Mouse (Mus musculus) forebrain, embryonic 15.5 days (tissue): ENCODE measurements around the gene Kif17. TPM values are rescaled to one million over a fixed set of nuclear protein-coding genes. Genes with fewer than 3 reads are reported as not detected.

Source experiments
- ATAC-seq: fragments of 200-750 bp; cut with Nextera tagmentation; replicated peaks from 2 replicates; pipeline ENCODE4 v1.8.0; 2017; ENCODE audit warnings: mild to moderate bottlenecking, moderate TSS enrichment, moderate library complexity
- H3K27ac ChIP-seq: fragments of 300-500 bp; sonication (generic); replicated peaks from 2 replicates; pipeline ENCODE4 v1.5.1; 2015; ENCODE audit warnings: mild to moderate bottlenecking, inconsistent platforms
- H3K27me3 ChIP-seq: fragments of 300-500 bp; sonication (generic); 2 replicates; pipeline ENCODE4 v1.6.1; 2015; ENCODE audit warnings: inconsistent platforms
- H3K36me3 ChIP-seq: fragments of 300-500 bp; sonication (generic); 2 replicates; pipeline ENCODE4 v1.6.1; 2015; ENCODE audit warnings: mild to moderate bottlenecking, inconsistent platforms
- H3K4me1 ChIP-seq: fragments of 300-500 bp; sonication (generic); 2 replicates; pipeline ENCODE4 v1.6.1; 2015; ENCODE audit warnings: inconsistent platforms
- H3K4me2 ChIP-seq: fragments of 300-500 bp; sonication (generic); replicated peaks from 2 replicates; pipeline ENCODE4 v1.6.1; 2015; ENCODE audit warnings: mild to moderate bottlenecking, inconsistent platforms
- H3K4me3 ChIP-seq: fragments of 300-500 bp; sonication (generic); 2 replicates; pipeline ENCODE4 v1.5.1; 2015; ENCODE audit warnings: mild to moderate bottlenecking, inconsistent platforms
- H3K9ac ChIP-seq: fragments of 300-500 bp; sonication (generic); replicated peaks from 2 replicates; pipeline ENCODE4 v1.6.1; 2015; ENCODE audit warnings: mild to moderate bottlenecking, inconsistent platforms
- H3K9me3 ChIP-seq: fragments of 300-500 bp; sonication (generic); 2 replicates; pipeline ENCODE4 v1.6.1; 2016; ENCODE audit warnings: inconsistent platforms
- WGBS: fragments of 180-500 bp; shearing (Covaris S2); methylation state at CpG from one replicate; pipeline ENCODE4 v1.1.7; 2015; ENCODE audit warnings: mixed read lengths; 5-methylcytosine and 5-hydroxymethylcytosine counted together
- polyA plus RNA-seq: library from polyadenylated mRNA; unstranded; fragments of >200 nt; fragmentation: Nextera tagmentation; extraction: Ambion mirVana; gene quantifications from 2 replicates; pipeline ENCODE4 v1.2.1, GENCODE M21; 2015

Gene Kif17
- polyA plus RNA-seq, 1 experiment from 2014 or later, result 1.4 TPM

GRCm38 (mm10) chr4:138303742-138304141 lies 53.5 kb downstream of the Kif17 start:
- no peaks in the 10 kb centered on the region for H3K36me3 ChIP-seq
- no peak for ATAC-seq
- WGBS, result 13% methylated on average over 18 of the region's 18 CpGs

DNA sequence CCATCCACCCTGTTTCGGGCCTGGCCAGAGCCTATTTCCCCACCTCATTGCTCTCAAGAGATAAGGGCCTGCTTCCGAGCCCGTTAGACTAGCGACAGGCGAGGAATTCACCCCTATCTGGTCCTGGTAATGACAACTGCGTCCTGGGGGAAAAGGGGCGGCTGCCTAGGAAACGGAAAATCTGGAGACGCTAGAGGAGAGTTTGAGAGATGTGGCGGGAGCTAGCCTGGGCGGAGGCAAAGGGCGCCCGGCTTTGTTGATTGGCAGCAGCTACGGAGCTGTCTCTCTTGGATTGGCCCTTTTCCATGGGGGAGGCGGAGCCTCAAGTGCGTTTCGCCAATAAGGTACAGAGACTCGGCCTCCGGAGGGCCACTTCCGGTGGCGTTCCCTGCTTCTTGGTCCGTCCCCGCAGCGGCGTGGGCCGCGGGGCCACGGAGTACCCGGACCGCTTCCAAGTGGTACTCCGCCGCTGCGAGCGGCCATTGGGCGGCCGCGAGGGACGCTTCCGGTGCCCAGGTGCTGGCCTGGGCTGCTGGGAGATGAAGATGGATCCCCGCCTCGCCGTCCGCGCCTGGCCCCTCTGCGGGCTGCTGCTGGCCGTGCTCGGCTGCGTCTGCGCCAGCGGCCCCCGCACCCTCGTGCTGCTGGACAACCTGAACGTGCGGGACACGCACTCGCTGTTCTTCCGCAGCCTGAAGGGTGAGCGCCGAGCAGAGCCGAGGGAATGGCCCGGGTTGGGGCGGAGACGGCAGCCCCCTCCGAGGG lies 54.3 kb downstream of the Kif17 start, which contains the start of gene Ddost:
Ddost (plus strand) TSS at position 391 of the 765 bp plus-strand sequence.
- Histone ChIP-seq H3K9ac (peak within 1 kb of the TSS; percentile 78), H3K27me3 (no peaks in the 10 kb centered on the region), H3K4me1 (peaks cover 32% of the 10 kb centered on the region), H3K36me3 (peaks cover 5% of the 10 kb centered on the region), H3K4me3 (peak within 1 kb of the TSS; percentile 74), H3K9me3 (no peaks in the 10 kb centered on the region), H3K4me2 (peak within 1 kb of the TSS; percentile 93), H3K27ac (peak within 1 kb of the TSS; percentile 79)
- under 1% methylated on average over 64 of the region's 64 CpGs for WGBS
- peak; percentile 98 for ATAC-seq

More at GRCm38 (mm10) chr4:138303742-138304141, 53.5 kb downstream of the Kif17 start:
- peak overlapping the region; percentile 57 for H3K9ac ChIP-seq
- peak overlapping the region; percentile 74 for H3K4me3 ChIP-seq
- no peaks in the 10 kb centered on the region for H3K9me3 ChIP-seq
- no peaks in the 10 kb centered on the region for H3K27me3 ChIP-seq
- peaks cover 32% of the 10 kb centered on the region for H3K4me1 ChIP-seq
- H3K4me2 ChIP-seq, result peak overlapping the region; percentile 93
- peak overlapping the region; percentile 79; the same call in 1 of the 2 replicates for H3K27ac ChIP-seq

- Histone ChIP-seq H3K27me3 (no peaks in the 10 kb centered on the region), H3K4me3 (no peak overlapping the region), H3K4me2 (no peak overlapping the region), H3K9ac (no peak overlapping the region), H3K36me3 (peaks cover 26% of the 10 kb centered on the region), H3K4me1 (peaks cover 32% of the 10 kb centered on the region), H3K9me3 (no peaks in the 10 kb centered on the region), H3K27ac (no peak overlapping the region)
- ATAC-seq, result no peak
- WGBS, result 79% methylated on average over 3 of the region's 3 CpGs
Measured at GRCm38 (mm10) chr4:138307025-138307424, 56.8 kb downstream of the Kif17 start.

DNA sequence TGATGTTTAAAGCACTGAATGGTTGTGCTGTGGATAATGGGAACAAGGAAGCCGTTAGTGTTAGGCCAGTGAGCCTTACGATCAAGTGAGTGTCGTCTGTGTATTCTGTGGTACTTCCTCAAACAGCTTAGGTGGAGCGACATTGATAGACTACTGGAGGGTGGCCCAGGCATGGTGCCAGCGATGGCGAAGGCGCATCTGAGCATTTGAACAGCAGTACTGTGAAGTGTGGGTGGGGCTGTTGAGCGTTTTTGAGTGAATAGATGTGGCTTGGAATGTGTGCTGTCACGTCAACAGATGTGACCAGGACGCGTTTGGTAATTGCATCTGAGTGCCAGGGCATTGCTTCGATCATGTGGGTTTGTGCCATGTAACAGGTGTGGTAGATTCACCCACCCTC lies 57.5 kb downstream of the Kif17 start:
- Histone ChIP-seq H3K4me3 (no peak overlapping the region), H3K36me3 (peaks cover 32% of the 10 kb centered on the region), H3K9me3 (no peaks in the 10 kb centered on the region), H3K27ac (no peak overlapping the region), H3K4me2 (no peak overlapping the region), H3K27me3 (no peaks in the 10 kb centered on the region), H3K4me1 (peaks cover 32% of the 10 kb centered on the region), H3K9ac (no peak overlapping the region)
- 84% methylated on average over 12 of the region's 12 CpGs for WGBS
- ATAC-seq, result no peak

DNA sequence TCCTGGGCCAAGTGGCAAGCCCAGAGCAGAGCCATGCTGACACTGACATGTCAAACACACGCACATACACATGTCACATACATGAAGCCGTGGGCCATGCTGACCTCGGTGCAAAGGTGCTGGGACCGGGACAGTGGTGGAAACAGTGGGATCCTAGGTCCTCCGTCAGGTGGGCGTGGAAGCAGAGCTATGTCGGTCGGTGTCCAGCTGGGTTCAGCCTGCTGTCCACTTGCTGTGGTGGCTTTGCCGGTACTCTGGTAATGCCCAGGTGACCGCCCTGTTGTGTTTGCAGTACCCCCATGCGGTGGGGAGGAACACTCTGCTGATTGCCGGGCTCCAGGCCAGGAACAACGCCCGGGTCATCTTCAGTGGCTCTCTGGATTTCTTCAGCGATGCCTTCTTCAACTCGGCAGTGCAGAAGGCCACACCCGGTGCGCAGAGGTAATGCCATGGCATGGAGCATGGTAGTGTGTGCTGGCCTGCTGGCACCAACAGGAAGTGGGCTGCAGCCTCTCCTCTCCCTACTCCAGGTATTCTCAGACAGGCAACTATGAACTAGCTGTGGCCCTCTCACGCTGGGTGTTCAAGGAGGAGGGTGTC lies 60.2 kb downstream of the Kif17 start:
- H3K4me3 ChIP-seq, result no peak overlapping the region
- H3K27ac ChIP-seq, result no peak overlapping the region
- no peaks in the 10 kb centered on the region for H3K27me3 ChIP-seq
- no peak overlapping the region for H3K9ac ChIP-seq
- WGBS, result 95% methylated on average over 19 of the region's 19 CpGs
- peaks cover 20% of the 10 kb centered on the region for H3K4me1 ChIP-seq
- H3K36me3 ChIP-seq, result peaks cover 58% of the 10 kb centered on the region
- H3K9me3 ChIP-seq, result no peaks in the 10 kb centered on the region
- H3K4me2 ChIP-seq, result no peak overlapping the region
- ATAC-seq, result no peak

- ATAC-seq, result 0 out of 2 replicates have a peak, but pooled peaks have one; percentile 17
- H3K4me3 ChIP-seq, result no peak overlapping the region
Measured at GRCm38 (mm10) chr4:138311595-138311994, 61.4 kb downstream of the Kif17 start.

DNA sequence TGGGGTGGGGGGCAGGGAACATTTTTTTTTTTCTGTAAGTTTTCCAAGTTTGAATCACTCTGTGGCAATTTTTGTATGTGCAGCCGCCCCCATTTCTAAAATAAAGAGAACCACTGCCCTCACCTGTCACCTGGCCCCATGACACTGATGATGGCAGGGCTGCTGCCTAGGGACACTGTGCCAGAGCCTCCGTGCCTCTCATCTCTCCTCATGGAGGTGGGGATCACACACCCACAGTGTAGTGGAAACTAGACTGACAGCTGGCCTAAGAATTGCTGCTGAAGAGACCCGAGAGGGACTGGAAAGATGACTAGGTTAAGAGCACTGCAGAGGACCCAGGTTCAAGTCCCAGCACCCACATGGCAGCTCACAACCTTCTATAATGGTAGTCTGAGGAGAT lies 61.9 kb downstream of the Kif17 start:
- no peaks in the 10 kb centered on the region for H3K27me3 ChIP-seq
- no peak overlapping the region for H3K4me2 ChIP-seq
- WGBS, result 88% methylated on average over 3 of the region's 3 CpGs
- H3K9ac ChIP-seq, result no peak overlapping the region
- H3K9me3 ChIP-seq, result no peaks in the 10 kb centered on the region
- H3K4me1 ChIP-seq, result peaks cover 5% of the 10 kb centered on the region; the same call in 1 of the 2 replicates
- peaks cover 68% of the 10 kb centered on the region for H3K36me3 ChIP-seq
- H3K27ac ChIP-seq, result no peak overlapping the region
- no peak for ATAC-seq
- H3K4me3 ChIP-seq, result no peak overlapping the region

More at GRCm38 (mm10) chr4:138311595-138311994, 61.4 kb downstream of the Kif17 start:
- peaks cover 10% of the 10 kb centered on the region for H3K4me1 ChIP-seq
- peaks cover 63% of the 10 kb centered on the region for H3K36me3 ChIP-seq
- 61% methylated on average over 8 of the region's 8 CpGs for WGBS
- no peaks in the 10 kb centered on the region for H3K27me3 ChIP-seq
- H3K27ac ChIP-seq, result no peak overlapping the region
- no peak overlapping the region for H3K4me2 ChIP-seq
- H3K9ac ChIP-seq, result no peak overlapping the region
- H3K9me3 ChIP-seq, result no peaks in the 10 kb centered on the region

DNA sequence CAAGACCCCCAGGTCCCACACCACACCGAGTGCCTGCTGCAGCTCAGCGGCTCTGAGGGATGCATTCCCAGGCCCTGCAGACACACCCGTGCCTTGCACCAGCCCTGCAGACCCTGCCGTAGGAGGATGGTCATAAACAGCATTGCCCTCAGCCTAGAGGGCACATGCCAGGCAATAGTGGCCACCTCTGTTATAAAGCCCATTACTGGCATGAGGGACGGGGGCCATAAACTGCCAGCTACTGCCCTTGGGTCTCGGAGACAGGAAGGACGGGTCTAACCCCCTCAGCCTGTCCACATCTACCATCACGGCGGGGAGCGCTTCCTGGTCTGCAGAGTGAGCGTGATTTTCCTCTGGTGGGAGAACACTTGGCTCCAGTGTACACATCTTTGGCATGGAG lies 62.8 kb downstream of the Kif17 start:
- no peak for ATAC-seq
- H3K4me2 ChIP-seq, result no peak overlapping the region
- H3K27ac ChIP-seq, result no peak overlapping the region
- no peak overlapping the region for H3K4me3 ChIP-seq
- H3K9ac ChIP-seq, result no peak overlapping the region
- H3K27me3 ChIP-seq, result no peaks in the 10 kb centered on the region
- H3K4me1 ChIP-seq, result no peaks in the 10 kb centered on the region
- no peaks in the 10 kb centered on the region for H3K9me3 ChIP-seq
- peaks cover 70% of the 10 kb centered on the region for H3K36me3 ChIP-seq
- WGBS, result 96% methylated on average over 11 of the region's 11 CpGs

- H3K9ac ChIP-seq, result no peak overlapping the region
- no peak overlapping the region for H3K4me3 ChIP-seq
- H3K36me3 ChIP-seq, result peaks cover 70% of the 10 kb centered on the region
- H3K9me3 ChIP-seq, result no peaks in the 10 kb centered on the region
- H3K4me1 ChIP-seq, result no peaks in the 10 kb centered on the region
- no peak for ATAC-seq
- WGBS, result 88% methylated on average over 4 of the region's 4 CpGs
- H3K4me2 ChIP-seq, result no peak overlapping the region
- no peaks in the 10 kb centered on the region for H3K27me3 ChIP-seq
- no peak overlapping the region for H3K27ac ChIP-seq
Measured at GRCm38 (mm10) chr4:138313795-138314194, 63.6 kb downstream of the Kif17 start.

- no peaks in the 10 kb centered on the region for H3K9me3 ChIP-seq
- H3K9ac ChIP-seq, result no peak overlapping the region
- peaks cover 59% of the 10 kb centered on the region for H3K36me3 ChIP-seq
Measured at GRCm38 (mm10) chr4:138315781-138316180, 65.5 kb downstream of the Kif17 start.

DNA sequence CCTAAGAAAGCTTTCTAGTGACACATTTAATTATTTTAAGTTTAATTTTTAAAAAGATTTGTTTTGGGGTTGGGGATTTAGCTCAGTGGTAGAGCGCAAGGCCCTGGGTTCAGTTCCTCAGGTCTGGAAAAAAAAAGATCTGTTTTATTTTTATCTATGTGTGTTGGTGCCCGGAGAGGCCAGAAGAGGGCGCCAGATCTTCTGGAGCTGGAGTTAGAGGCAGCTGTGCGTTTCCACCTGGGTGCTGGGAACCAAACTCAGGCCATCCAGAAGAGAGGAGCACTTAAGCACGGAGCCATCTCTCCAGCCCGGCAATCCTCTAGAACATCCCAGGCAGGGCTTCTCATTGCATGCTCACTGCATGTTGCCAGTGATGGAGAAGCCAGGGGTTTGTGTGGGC lies 66.1 kb downstream of the Kif17 start:
- Histone ChIP-seq H3K9ac (no peak overlapping the region), H3K4me3 (no peak overlapping the region), H3K27me3 (no peaks in the 10 kb centered on the region), H3K36me3 (peaks cover 54% of the 10 kb centered on the region), H3K4me2 (no peak overlapping the region), H3K27ac (no peak overlapping the region), H3K4me1 (no peaks in the 10 kb centered on the region), H3K9me3 (no peaks in the 10 kb centered on the region)
- no peak for ATAC-seq
- WGBS, result 88% methylated on average over 6 of the region's 6 CpGs

More at GRCm38 (mm10) chr4:138315781-138316180, 65.5 kb downstream of the Kif17 start:
- ATAC-seq, result no peak
- no peaks in the 10 kb centered on the region for H3K27me3 ChIP-seq
- H3K27ac ChIP-seq, result no peak overlapping the region
- no peaks in the 10 kb centered on the region for H3K4me1 ChIP-seq
- WGBS, result 71% methylated on average over 9 of the region's 9 CpGs
- H3K4me3 ChIP-seq, result no peak overlapping the region
- no peak overlapping the region for H3K4me2 ChIP-seq

- Histone ChIP-seq H3K4me3 (no peak overlapping the region), H3K4me2 (no peak overlapping the region), H3K27me3 (no peaks in the 10 kb centered on the region), H3K9me3 (no peaks in the 10 kb centered on the region), H3K36me3 (peaks cover 33% of the 10 kb centered on the region), H3K9ac (no peak overlapping the region), H3K4me1 (peaks cover 9% of the 10 kb centered on the region), H3K27ac (no peak overlapping the region)
- ATAC-seq, result peak; percentile 48
- 59% methylated on average over 6 of the region's 6 CpGs for WGBS
Measured at GRCm38 (mm10) chr4:138318509-138319266, 68.5 kb downstream of the Kif17 start.
